Mouse (Mus musculus) c-Kit-positive CD71-positive TER-119-negative erythroid progenitor cells, embryonic 14.5 days (primary cell): ENCODE results near the gene Erlin1.

Experiments used
- DNase-seq: peaks from one replicate; pipeline ENCODE4 v3.0.0-alpha.2; 2013; ENCODE audit warnings: low read depth

Erlin1 gene

DNA sequence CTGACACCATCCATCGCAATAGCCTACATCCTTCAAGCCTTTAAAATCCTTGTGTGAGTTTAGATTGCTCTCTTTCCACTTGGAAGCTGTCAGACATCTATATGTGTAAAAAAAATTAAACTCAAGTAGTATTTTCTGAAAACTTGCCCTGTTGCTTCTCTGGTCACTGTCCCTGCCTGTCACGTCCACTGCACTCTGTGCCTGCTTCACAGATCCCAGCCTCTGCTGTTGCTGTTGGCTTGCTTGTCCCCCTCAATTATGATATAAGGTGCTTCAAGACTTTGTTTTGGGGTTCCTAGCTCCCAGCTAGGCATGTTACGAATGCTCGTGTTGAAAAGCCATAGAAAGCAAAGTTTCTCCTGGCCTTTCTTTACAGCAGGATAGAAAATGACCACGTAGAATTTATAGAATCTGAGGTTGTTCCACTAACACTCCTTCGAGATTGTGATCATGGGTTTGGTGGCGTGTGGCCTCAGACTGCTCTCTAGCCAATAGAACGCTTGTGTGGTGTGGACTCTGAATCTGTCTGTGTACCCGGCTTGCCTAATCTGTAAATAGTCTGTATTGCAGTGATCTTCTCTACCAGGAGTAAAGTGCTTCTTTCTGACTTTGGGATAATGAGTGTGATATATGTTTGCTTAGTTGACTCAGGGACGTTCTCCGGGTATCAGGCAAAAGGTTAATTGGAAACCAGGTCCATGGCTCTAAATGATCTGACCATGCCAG, 70.6 kb downstream of the Erlin1 start:
- no peak for DNase-seq

DNA sequence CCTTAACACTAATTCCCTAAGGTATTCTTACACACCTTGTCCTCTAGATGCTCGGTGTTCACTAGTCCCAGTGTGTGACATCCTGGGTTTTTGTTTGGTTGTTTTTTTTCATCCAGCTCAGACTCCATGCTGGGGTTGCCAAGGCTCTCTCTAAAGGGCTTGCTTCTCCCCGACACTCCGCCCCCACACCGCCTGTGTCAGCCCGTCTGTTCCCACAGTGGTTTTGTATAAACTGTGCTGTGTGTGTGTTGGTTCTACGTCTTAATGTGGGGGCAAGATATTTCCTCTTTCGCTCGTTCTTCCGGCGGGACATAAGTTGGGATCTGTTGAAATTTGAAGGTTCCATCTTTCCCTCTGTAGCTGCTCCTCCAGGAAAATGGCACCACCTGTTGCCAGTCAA, 71.5 kb downstream of the Erlin1 start:
- no peak for DNase-seq

GRCm38 (mm10) chr19:43995427-43995826, 74.2 kb downstream of the Erlin1 start:
- no peak for DNase-seq

DNA sequence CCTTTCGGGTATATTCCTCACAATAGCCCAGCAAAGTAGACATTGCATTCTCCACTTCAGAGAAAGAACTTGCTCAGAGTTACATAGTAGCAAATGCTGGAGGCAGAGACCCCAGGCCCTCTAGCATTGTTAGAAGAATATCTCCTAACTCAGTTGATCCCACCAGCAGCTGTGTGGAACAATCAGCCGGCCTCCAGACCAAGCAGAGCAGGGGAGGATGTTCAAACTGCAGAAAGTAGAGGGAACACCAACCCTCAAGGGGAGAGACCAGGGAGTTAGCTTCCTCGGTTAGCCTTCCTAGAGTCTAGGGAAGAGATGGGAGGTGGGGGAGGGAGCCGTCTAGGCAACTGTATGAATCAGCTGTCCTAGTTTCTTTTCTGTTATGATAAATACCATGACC, 77.1 kb downstream of the Erlin1 start:
- DNase-seq: no peak

DNA sequence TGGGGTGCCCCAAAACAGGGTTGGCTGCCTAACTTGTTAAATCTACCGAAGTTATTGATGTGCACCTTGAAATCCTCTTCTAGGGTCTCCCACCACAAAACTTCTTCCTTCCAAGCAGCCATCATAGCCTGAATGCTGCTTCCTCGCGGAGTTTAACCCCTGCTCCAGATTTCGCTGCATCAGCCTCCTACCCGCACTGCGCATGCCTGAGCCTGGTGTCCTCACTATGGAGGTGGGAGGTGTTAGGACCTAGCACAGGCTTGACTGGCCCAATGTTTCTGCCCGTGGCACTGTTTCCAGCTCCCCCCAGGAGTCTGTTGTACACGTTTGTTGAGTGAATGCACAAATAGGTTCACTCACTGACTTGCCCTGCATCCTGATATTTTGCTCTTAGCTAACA, 79.2 kb downstream of the Erlin1 start:
- no peak for DNase-seq

DNA sequence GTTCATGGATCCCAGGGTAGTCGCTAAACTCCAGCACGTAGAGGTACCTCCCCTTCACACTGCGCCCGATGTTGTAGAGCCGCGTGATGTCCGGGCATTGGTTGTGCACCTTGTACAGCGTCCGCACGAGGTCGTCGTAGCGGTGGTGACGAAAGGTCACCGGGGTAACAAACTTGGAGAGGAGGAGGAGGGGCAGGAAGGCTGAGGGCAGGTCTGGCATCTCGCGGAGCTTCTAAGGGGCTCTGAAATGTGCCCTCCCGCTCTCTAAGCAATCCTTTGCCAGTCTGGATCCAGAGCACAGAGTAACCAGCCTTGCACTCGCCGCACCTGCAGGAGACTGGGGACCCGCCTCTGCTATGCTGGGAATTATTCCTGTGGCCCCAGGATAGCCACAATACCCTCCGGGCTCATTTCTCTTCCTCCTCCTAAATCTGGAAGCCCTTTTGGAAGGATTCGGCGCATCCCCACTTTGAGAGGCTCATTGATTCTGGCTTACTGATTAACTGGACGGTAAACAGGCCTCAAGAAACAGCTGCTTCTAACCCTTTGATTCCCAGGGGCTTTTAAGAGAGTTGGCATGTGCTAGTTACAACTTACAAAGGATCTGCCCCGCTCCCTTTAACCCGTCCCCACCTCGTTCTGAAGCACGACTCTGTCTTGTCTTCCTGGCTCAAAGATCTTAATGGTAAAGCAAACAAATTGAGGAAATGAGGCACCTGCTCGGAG, 83.4 kb downstream of the Erlin1 start, which contains the start of gene Cpn1:
TSS of gene Cpn1 (minus strand) at position 488 of the 726 bp plus-strand sequence.
- DNase-seq: no peak
